Mouse (Mus musculus) heart, postnatal 0 days (tissue): ENCODE measurements around the gene Plcb1.

Experiments
- CTCF ChIP-seq: IDR thresholded peaks from 2 replicates; pipeline ENCODE4 v1.5.1; 2016; ENCODE audit warnings: antibody characterized with exemption, control low read depth, low read depth
- EP300 ChIP-seq: IDR thresholded peaks from 2 replicates; pipeline ENCODE4 v1.6.1; 2016; ENCODE audit warnings: antibody characterized with exemption, low read depth

DNA sequence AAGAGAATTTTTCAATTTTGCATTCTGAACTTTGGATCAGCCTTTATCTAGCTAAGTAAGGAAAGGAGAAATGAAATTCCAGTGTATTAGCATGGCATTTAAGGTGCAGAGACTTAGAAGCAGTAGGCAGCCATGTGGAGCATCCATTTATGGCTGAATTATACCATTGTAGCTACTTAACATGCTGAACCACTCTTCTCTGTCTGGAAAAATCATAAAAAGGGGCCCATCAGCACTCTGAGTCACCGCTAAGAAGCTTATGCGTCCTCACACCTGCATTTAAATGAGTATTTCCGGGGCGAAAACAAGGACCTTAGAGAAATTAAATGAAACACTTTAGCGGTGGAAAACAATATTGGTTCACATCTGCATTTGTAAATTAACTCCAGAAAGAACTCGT is 401.8 kb downstream of the Plcb1 start:
- no peak for TF ChIP-seq CTCF
- no peak for TF ChIP-seq EP300
